Mouse (Mus musculus) ES-E14 (cell line): ENCODE data around the gene Cd300ld4. TPM values are rescaled to one million over a fixed set of nuclear protein-coding genes. Genes with fewer than 3 reads are reported as not detected.
A peak's percentile ranks its signal among the peaks of the same experiment; 100 is the strongest.
"Not testable (repeated sequence)": the region's sequence is repeated elsewhere in the genome, so short reads cannot be mapped to it uniquely, and the experiment has no call there.

Experiments used
- DNase-seq: peaks from one replicate; pipeline ENCODE4 v3.0.0-alpha.2; 2013; ENCODE audit warnings: low read depth, low spot score
- H3K27ac ChIP-seq: 2 replicates; pipeline ENCODE4 v1.5.1; 2012; ENCODE audit warnings: low read depth, mild to moderate bottlenecking, low read length, moderate library complexity, mixed read lengths; ENCODE audit not compliant: poor library complexity, insufficient read depth, severe bottlenecking
- H3K36me3 ChIP-seq: 2 replicates; pipeline ENCODE4 v1.6.1; 2012; ENCODE audit warnings: mild to moderate bottlenecking, low read length, moderate library complexity, mixed read lengths; ENCODE audit not compliant: control insufficient read depth, poor library complexity, insufficient read depth, severe bottlenecking
- H3K4me1 ChIP-seq, 2 experiments: fragments of 150-350 bp in 1 of 2; sonication (generic) in 1 of 2; 2 replicates each; pipeline ENCODE4 v1.6.1; 2012; ENCODE audit warnings: low read length in 2 of 2, mild to moderate bottlenecking in 1 of 2, mixed read lengths in 1 of 2; ENCODE audit not compliant: control insufficient read depth in 2 of 2, insufficient read depth in 2 of 2, poor library complexity in 1 of 2
- H3K4me3 ChIP-seq, 2 experiments: fragments of 150-350 bp in 1 of 2; sonication (generic) in 1 of 2; 2 replicates each; pipeline ENCODE4 v1.5.1; 2012; ENCODE audit warnings: low read length in 2 of 2, low read depth in 1 of 2, mild to moderate bottlenecking in 1 of 2, mixed read lengths in 1 of 2; ENCODE audit not compliant: insufficient read depth in 1 of 2, poor library complexity in 1 of 2, severe bottlenecking in 1 of 2
- H3K9ac ChIP-seq: 2 replicates; pipeline ENCODE4 v1.6.1; 2012; ENCODE audit warnings: low read depth, mild to moderate bottlenecking, low read length, mixed read lengths; ENCODE audit not compliant: poor library complexity, insufficient read depth, severe bottlenecking
- H3K9me3 ChIP-seq: fragments of 150-350 bp; sonication (generic); 2 replicates; pipeline ENCODE4 v1.6.1; 2012; ENCODE audit warnings: low read depth, mild to moderate bottlenecking, low read length; ENCODE audit not compliant: control insufficient read depth, insufficient read depth
- CHD2 ChIP-seq: IDR thresholded peaks from 2 replicates; pipeline ENCODE4 v1.6.1; 2014; ENCODE audit warnings: mild to moderate bottlenecking, low read depth, low read length, inconsistent platforms
- HCFC1 ChIP-seq: IDR thresholded peaks from 2 replicates; pipeline ENCODE4 v1.6.1; 2012; ENCODE audit warnings: low read length, inconsistent platforms, borderline replicate concordance; ENCODE audit not compliant: insufficient read depth
- MAFK ChIP-seq: IDR thresholded peaks from 2 replicates; pipeline ENCODE4 v1.6.1; 2014; ENCODE audit warnings: mild to moderate bottlenecking, low read depth, low read length, inconsistent platforms; ENCODE audit not compliant: insufficient read depth
- ZC3H11A ChIP-seq: IDR thresholded peaks from 2 replicates; pipeline ENCODE4 v1.6.1; 2012; ENCODE audit warnings: low read depth, mild to moderate bottlenecking, inconsistent platforms, low read length, borderline replicate concordance
- ZNF384 ChIP-seq: IDR thresholded peaks from 2 replicates; pipeline ENCODE4 v1.6.1; 2012; ENCODE audit warnings: low read depth, low read length, inconsistent platforms
- in situ Hi-C, 2 experiments: fragments of 600-800 bp; cut with MboI; formaldehyde crosslinking; loops; one replicate each; pipeline ENCODE4 v1.15.1; 2025; ENCODE audit warnings: low sequenced_read_pairs in 2 of 2, inconsistent platforms in 1 of 2; ENCODE audit not compliant: unreplicated experiment in 2 of 2
- total RNA-seq: library from RNA; depleted of rRNA; stranded (reverse); fragments of 300-350 nt; gene quantifications from 2 replicates; pipeline ENCODE4 v1.2.3, GENCODE M21; 2012; rRNA removed

Cd300ld4 gene
- total RNA-seq, result not detected in 2 replicates

- DNase-seq, H3K4me3 ChIP-seq, in situ Hi-C loops, H3K9ac ChIP-seq, H3K9me3 ChIP-seq, H3K4me1 ChIP-seq, H3K27ac ChIP-seq, H3K36me3 ChIP-seq: not testable (repeated sequence)
These were observed at the start of gene Cd300ld4 for GRCm38 (mm10) chr11:115026912-115027311. Gene Cd300ld4, minus strand, starts transcription at chr11:115027012.

- Histone ChIP-seq H3K27ac (no peak overlapping the region), H3K9me3 (no peaks in the 10 kb centered on the region), H3K4me1 (peaks cover 1 to 19% of the 10 kb centered on the region in 2 experiments; a peak in 2 of 4 replicates), H3K36me3 (no peaks in the 10 kb centered on the region), H3K4me3 (no peak overlapping the region), H3K9ac (no peak overlapping the region)
- DNase-seq, result no peak
- TF ChIP-seq HCFC1 (no peak), MAFK (no peak), ZNF384 (no peak), CHD2 (no peak)
- in situ Hi-C loops, result no loop called here
These were observed 49.0 kb upstream of the Cd300ld4 start for GRCm38 (mm10) chr11:115075859-115076258.

- Histone ChIP-seq H3K9ac (no peak overlapping the region), H3K27ac (no peak overlapping the region), H3K36me3 (no peaks in the 10 kb centered on the region), H3K4me1 (peaks cover 1 to 24% of the 10 kb centered on the region in 2 experiments; a peak in 2 of 4 replicates), H3K9me3 (no peaks in the 10 kb centered on the region), H3K4me3 (no peak overlapping the region)
- no peak for DNase-seq
- no peak for TF ChIP-seq ZC3H11A
- TF ChIP-seq HCFC1, result no peak
- no peak for TF ChIP-seq ZNF384
- no peak for TF ChIP-seq CHD2
- no peak for TF ChIP-seq MAFK
- in situ Hi-C loops, result no loop called here
These were observed 48.6 kb upstream of the Cd300ld4 start for GRCm38 (mm10) chr11:115075407-115075806.

GRCm38 (mm10) chr11:115073002-115073401 is 46.2 kb upstream of the Cd300ld4 start:
- Histone ChIP-seq H3K9ac (no peak overlapping the region), H3K36me3 (no peaks in the 10 kb centered on the region), H3K4me1 (peaks cover 1 to 27% of the 10 kb centered on the region in 2 experiments; a peak in 2 of 4 replicates), H3K27ac (no peak overlapping the region), H3K4me3 (no peak overlapping the region), H3K9me3 (no peaks in the 10 kb centered on the region)
- in situ Hi-C loops, result no loop called here
- DNase-seq, result no peak
- TF ChIP-seq HCFC1 (no peak), ZC3H11A (no peak), MAFK (no peak), CHD2 (no peak)

- Histone ChIP-seq H3K9me3 (no peaks in the 10 kb centered on the region), H3K4me1 (peaks cover 1 to 30% of the 10 kb centered on the region in 2 experiments; a peak in 2 of 4 replicates), H3K4me3 (no peak overlapping the region), H3K9ac (no peak overlapping the region), H3K27ac (peak overlapping the region; percentile 36; the same call in 1 of the 2 replicates), H3K36me3 (no peaks in the 10 kb centered on the region)
- no peak for DNase-seq
- TF ChIP-seq ZNF384, result no peak
- TF ChIP-seq ZC3H11A, result no peak
- no peak for TF ChIP-seq CHD2
- no peak for TF ChIP-seq HCFC1
- no peak for TF ChIP-seq MAFK
- in situ Hi-C loops, result no loop called here
These were observed 45.0 kb upstream of the Cd300ld4 start for GRCm38 (mm10) chr11:115071631-115072294.
